Mouse (Mus musculus): ENCODE measurements around the gene Tom1l2.

DNA sequence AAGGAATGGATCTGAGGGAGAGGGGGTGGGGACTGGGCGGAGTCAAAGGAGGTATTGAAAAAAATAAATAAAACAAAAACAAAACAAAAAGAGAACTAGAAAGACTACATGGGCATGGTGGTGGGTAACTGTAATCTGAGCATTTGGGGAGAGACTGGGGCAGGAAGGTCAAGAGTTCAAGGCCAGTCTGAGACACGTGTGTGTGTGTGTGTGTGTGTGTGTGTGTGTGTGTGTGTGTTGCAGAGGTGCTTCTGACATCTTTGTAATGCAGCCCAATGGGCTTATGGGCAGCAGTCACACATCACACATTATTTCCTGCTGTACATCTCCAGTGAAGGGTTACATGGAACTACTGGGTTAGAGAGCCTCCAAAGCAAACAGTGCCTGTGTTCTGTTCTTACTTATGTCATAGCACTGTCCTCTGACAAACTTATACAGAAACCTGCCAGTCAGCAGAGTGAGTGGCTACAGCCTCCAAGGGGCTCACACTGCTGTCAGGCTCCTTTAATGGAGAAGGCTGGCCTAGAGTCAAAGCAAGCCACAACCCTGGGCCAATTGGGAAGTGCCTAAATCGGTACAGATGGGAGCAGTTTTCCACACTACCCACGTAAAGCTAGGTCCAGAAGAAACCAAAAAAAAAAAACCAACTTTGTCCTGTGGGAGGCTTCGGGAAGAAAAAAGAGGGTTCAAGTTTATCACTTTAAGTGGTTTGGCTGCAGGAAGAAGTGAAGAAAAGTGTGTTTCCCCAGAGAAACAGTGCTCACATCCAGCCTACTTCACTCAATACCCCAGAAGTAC is 104.8 kb downstream of the Tom1l2 start:
- TF ChIP-seq POLR2A (IDR thresholded peaks at IDR 0.05; ENCODE audit: low read depth, low read length) (no peak), CTCF (conservative IDR thresholded peaks at IDR 0.05; ENCODE audit: insufficient read depth, insufficient read length, low read depth, low read length) (no peak)
